Mouse (Mus musculus) kidney, embryonic 14.5 days (tissue): ENCODE results near the gene Prkcg. TPM values are rescaled to one million over a fixed set of nuclear protein-coding genes. Genes with fewer than 3 reads are reported as not detected.
A peak's percentile ranks its signal among the peaks of the same experiment; 100 is the strongest.

Experiments
- ATAC-seq: fragments of 200-750 bp; cut with Nextera tagmentation; 2 replicates; pipeline ENCODE4 v1.8.0; 2017; ENCODE audit warnings: moderate number of reproducible peaks, mild to moderate bottlenecking, moderate TSS enrichment, moderate library complexity; ENCODE audit not compliant: low FRiP score, low TSS enrichment
- H3K27ac ChIP-seq: fragments of 300-500 bp; sonication (generic); 2 replicates; pipeline ENCODE4 v1.5.1; 2014; ENCODE audit warnings: low read depth, mild to moderate bottlenecking, low read length, moderate library complexity, mixed read lengths
- H3K27me3 ChIP-seq: fragments of 300-500 bp; sonication (generic); 2 replicates; pipeline ENCODE4 v1.6.1; 2014; ENCODE audit warnings: mild to moderate bottlenecking, low read length; ENCODE audit not compliant: control insufficient read depth, insufficient read depth
- H3K36me3 ChIP-seq: fragments of 300-500 bp; sonication (generic); 2 replicates; pipeline ENCODE4 v1.6.1; 2014; ENCODE audit warnings: low read length, mixed read lengths; ENCODE audit not compliant: control insufficient read depth, insufficient read depth
- H3K4me1 ChIP-seq: fragments of 300-500 bp; sonication (generic); 2 replicates; pipeline ENCODE4 v1.6.1; 2014; ENCODE audit warnings: low read length, mixed read lengths; ENCODE audit not compliant: control insufficient read depth, insufficient read depth
- H3K4me2 ChIP-seq: fragments of 300-500 bp; sonication (generic); replicated peaks from 2 replicates; pipeline ENCODE4 v1.6.1; 2014; ENCODE audit warnings: low read depth, mild to moderate bottlenecking, low read length
- H3K4me3 ChIP-seq: fragments of 300-500 bp; sonication (generic); 2 replicates; pipeline ENCODE4 v1.5.1; 2014; ENCODE audit warnings: mild to moderate bottlenecking, low read length
- H3K9ac ChIP-seq: fragments of 300-500 bp; sonication (generic); 2 replicates; pipeline ENCODE4 v1.6.1; 2014; ENCODE audit warnings: low read depth, mild to moderate bottlenecking, low read length, moderate library complexity
- H3K9me3 ChIP-seq: fragments of 300-500 bp; sonication (generic); 2 replicates; pipeline ENCODE4 v1.6.1; 2016; ENCODE audit warnings: low read length; ENCODE audit not compliant: control insufficient read depth
- WGBS: fragments of 180-500 bp; shearing (Covaris S2); extraction: QIAGEN DNeasy Blood & Tissue Kit; methylation state at CpG from one replicate; pipeline ENCODE4 v1.1.7; 2014; 5-methylcytosine and 5-hydroxymethylcytosine counted together
- polyA plus RNA-seq: library from polyadenylated mRNA; unstranded; fragments of >200 nt; fragmentation: Nextera tagmentation; extraction: Ambion mirVana; gene quantifications from 2 replicates; pipeline ENCODE4 v1.2.1, GENCODE M21; 2014

The Prkcg gene
- 0.10 and 0.28 TPM in 2 replicates for polyA plus RNA-seq

DNA sequence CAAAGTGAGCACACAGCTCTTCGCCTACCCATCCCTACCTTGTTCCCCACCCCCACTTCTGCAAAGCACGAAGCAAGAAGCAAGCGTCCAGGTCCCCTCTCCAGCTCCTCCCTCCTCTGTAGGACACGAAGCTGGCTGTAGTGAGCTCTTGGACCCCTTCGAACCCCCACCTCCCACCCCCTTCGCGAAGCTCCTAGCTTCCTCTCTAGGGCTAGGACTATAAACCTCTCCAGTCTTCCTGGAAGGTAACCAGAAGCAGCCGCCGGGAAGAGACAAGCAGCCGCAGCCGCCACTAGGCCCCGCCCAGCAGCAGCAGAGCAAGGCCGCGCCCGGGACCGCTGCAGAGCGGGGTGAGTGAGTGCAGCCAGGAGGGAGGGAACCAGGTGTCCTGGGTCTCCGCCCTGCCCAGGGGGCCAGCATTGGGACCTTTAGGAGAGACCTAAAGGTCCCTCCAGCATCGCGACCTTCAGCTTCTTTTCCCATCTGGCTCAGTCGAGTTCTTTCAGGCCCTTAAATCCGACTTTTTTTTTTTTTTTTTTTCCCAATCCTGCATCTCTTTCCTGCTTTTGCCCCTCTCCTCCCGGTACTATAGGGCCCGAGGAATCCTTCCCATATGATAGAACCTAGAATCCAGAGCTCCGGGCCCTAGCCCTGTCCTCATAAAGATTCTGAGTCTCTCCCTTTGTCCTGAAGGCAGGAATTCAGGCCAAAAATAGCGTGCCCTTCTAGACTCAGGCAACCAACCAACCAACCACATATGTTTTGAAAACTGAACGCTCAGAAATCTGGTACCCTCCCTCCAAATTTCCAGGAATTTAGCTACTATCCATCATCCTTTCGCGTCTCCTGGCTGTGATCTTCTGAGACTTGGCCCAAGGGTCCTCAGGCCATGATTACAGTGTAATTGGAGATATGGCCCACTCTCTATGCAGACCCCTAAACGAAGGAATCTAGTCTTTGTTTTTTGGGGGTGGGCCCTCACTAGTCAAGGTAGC, at the start of gene Prkcg, which contains the start of gene Myadm:
TSS of gene Prkcg (plus strand) at position 204 of the 995 bp plus-strand sequence.
TSS of gene Myadm (plus strand) at position 105 of the 995 bp plus-strand sequence.
- Histone ChIP-seq H3K4me3 (peak within 1 kb of the TSS; percentile 48), H3K36me3 (no peaks in the 10 kb centered on the region), H3K9me3 (no peaks in the 10 kb centered on the region), H3K4me2 (peak within 1 kb of the TSS; percentile 74), H3K27ac (peak within 1 kb of the TSS; percentile 71), H3K9ac (peak within 1 kb of the TSS; percentile 68), H3K4me1 (peaks cover 12% of the 10 kb centered on the region; the same call in 1 of the 2 replicates), H3K27me3 (no peaks in the 10 kb centered on the region)
- 1% methylated on average over 30 of the region's 30 CpGs for WGBS
- peak; percentile 11; the same call in 1 of the 2 replicates for ATAC-seq

DNA sequence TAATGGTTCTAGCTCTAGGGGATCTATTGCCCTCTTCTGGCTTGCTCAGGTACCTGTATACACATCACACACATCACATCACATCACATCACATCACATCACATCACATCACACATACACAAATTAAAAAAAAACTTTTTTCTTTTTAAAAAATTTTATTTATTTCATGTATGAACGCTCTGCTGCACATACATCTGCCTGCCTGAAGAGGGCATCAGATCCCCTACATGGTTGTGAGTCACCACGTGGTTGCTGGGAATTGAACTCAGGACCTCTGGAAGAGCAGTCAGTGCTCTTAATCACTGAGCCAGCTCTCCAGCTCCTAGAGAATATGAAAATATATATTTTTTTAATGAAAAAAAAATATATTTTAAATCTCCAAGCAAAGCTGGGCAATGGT, 49.8 kb upstream of the Prkcg start:
- ATAC-seq: no peak
- Histone ChIP-seq H3K9me3 (no peaks in the 10 kb centered on the region), H3K9ac (no peak overlapping the region), H3K4me2 (no peak overlapping the region), H3K4me1 (no peaks in the 10 kb centered on the region), H3K27me3 (no peaks in the 10 kb centered on the region), H3K36me3 (no peaks in the 10 kb centered on the region), H3K4me3 (no peak overlapping the region), H3K27ac (no peak overlapping the region)
- 78% methylated on average over 2 of the region's 2 CpGs for WGBS

DNA sequence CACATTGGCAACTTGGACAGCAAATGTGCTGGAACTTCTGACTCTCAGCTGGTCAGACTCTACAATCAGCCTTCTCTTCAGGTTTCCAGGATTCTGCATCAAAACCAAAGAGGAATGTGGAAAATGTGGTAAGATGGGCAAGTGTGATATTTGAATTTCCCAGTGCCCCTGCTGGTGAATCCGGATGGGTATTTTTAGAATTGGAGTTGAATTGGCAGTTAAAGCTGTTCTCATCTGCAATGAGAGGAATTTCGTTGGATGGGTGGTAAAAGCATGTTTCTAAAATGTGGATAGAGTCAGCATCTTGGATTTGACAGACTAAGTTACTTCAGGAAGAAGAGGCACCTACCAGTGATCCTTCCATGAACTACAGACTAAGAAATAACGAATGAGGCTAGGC, 28.3 kb upstream of the Prkcg start:
- no peak for ATAC-seq
- no peaks in the 10 kb centered on the region for H3K4me1 ChIP-seq
- no peak overlapping the region for H3K4me2 ChIP-seq
- no peak overlapping the region for H3K9ac ChIP-seq
- H3K4me3 ChIP-seq: no peak overlapping the region
- no peak overlapping the region for H3K27ac ChIP-seq
- H3K36me3 ChIP-seq: no peaks in the 10 kb centered on the region
- H3K27me3 ChIP-seq: no peaks in the 10 kb centered on the region
- 69% methylated on average over 3 of the region's 3 CpGs for WGBS
- no peaks in the 10 kb centered on the region for H3K9me3 ChIP-seq

DNA sequence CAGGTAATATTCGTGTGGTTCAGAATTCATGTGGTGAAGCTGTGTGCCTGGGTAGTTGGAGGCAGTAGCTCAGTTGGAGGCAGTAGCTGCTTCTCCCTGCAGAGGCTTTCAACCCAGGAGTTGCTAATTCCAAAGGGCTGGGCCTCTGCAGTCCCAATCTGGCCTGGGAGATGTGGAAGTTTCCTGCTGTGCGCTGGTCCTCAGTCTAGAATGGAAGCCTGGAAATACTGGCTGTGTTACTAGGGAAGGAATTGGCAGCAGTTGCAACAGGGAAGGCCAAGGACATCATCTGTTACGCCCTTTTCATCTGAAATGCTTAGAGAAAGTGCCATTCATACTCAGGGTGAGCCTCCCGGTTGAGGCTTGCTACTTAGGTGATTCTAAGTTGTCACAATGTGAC, 27.5 kb upstream of the Prkcg start:
- no peak overlapping the region for H3K4me2 ChIP-seq
- no peaks in the 10 kb centered on the region for H3K27me3 ChIP-seq
- no peak overlapping the region for H3K4me3 ChIP-seq
- no peaks in the 10 kb centered on the region for H3K4me1 ChIP-seq
- no peak for ATAC-seq
- WGBS: 71% methylated on average over 4 of the region's 4 CpGs
- no peak overlapping the region for H3K9ac ChIP-seq
- H3K36me3 ChIP-seq: no peaks in the 10 kb centered on the region
- no peaks in the 10 kb centered on the region for H3K9me3 ChIP-seq
- no peak overlapping the region for H3K27ac ChIP-seq

DNA sequence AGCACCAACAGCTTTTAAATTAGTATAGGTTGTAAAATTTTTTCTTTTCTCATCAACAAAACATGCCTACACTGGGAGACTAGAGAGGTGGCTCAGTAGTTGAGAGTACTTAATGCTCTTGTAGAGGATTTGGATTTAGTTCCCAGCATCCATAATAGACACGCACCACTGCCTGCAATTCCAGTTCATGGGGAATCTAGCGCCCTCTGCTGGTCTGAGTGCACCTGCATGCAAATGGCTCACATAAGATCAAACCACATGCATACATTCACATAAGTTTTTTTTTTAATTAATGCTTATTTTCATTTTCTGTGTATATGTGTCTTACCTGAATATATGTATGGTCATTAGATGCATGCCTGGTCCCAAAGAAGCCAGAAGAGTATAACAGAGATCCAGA, 26.2 kb upstream of the Prkcg start:
- Histone ChIP-seq H3K9me3 (no peaks in the 10 kb centered on the region), H3K36me3 (no peaks in the 10 kb centered on the region), H3K27ac (no peak overlapping the region), H3K27me3 (no peaks in the 10 kb centered on the region), H3K9ac (no peak overlapping the region), H3K4me1 (no peaks in the 10 kb centered on the region), H3K4me3 (no peak overlapping the region), H3K4me2 (no peak overlapping the region)
- WGBS: 51% methylated on average over 2 of the region's 2 CpGs
- no peak for ATAC-seq

DNA sequence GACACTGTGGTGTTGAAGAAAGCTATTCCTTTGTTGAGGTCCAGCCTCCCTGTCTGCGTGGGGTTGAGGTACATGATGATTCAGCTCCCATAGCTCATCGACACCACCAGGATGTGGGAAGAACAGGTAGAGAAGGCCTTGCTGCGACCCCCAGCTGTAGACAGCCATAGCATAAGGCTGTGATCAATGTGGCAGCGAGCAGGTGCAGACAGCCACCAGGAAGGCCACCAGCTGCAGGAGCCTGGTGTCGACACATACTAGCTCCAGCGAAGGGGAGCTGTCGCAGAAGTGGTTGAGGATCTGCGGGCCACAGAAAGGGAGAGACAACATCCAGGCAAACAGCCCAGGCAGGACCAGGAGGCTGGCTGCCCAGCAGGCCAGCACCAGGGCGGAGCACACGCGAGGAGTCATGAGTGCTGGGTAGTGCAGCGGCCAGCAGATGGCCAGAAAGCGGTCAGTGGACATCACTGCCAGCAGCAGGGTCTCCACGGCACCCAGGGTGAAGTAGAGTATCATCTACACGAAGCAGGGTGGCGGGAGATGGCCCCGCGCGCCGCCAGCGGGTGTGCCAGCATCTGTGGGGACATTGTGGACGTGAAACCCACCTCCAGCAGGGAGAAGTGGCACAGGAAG, 24.5 kb upstream of the Prkcg start:
- H3K9ac ChIP-seq: no peak overlapping the region
- H3K9me3 ChIP-seq: no peaks in the 10 kb centered on the region
- WGBS: 37% methylated on average over 22 of the region's 22 CpGs
- H3K4me1 ChIP-seq: no peaks in the 10 kb centered on the region
- H3K4me3 ChIP-seq: no peak overlapping the region
- peak overlapping the region; percentile 21 for H3K4me2 ChIP-seq
- ATAC-seq: no peak
- H3K27me3 ChIP-seq: no peaks in the 10 kb centered on the region
- H3K36me3 ChIP-seq: no peaks in the 10 kb centered on the region
- H3K27ac ChIP-seq: no peak overlapping the region

DNA sequence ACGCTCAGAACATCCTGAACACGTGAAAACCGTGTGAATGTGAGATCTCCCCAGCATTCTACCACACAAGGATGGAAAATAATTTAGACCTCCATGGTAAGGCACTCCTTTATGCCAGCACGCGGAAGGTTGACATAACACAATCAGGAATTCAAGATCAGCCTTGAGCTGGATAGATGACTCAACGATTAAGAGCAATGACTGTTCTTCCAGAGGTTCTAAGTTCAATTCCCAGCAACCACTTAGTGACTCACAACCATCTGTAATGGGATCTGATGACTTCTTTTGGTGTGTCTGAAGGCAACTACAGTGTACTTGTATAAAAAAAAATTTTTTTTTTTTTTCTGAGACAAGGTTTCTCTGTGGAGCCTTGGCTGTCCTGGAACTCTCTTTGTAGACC, 23.7 kb upstream of the Prkcg start:
- no peak overlapping the region; the same call in 1 of the 2 replicates for H3K4me2 ChIP-seq

DNA sequence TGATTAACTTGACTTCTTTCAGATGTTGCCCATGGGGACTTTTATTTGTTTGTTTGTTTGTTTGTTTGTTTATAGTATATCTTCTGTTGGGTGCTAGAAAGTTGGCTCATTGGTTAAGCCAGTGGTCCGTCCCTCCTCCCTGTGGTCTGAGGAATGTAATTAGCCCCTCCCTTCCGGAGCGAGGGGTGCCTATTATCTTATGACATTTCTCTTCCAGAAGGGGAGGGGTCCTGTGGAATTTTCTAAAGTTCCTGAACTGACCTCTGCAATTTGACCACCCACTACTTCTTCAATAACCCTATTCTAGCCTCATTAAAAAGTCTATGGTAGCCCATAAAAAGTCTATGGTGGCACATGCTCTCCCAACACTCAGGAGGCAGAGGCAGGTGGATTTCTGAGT, 21.7 kb upstream of the Prkcg start:
- no peak for ATAC-seq

More for the DNA sequence above, 23.7 kb upstream of the Prkcg start:
- no peaks in the 10 kb centered on the region for H3K4me1 ChIP-seq
- H3K9me3 ChIP-seq: no peaks in the 10 kb centered on the region
- no peak for ATAC-seq
- H3K9ac ChIP-seq: no peak overlapping the region
- no peaks in the 10 kb centered on the region for H3K36me3 ChIP-seq
- no peaks in the 10 kb centered on the region for H3K27me3 ChIP-seq
- H3K4me3 ChIP-seq: no peak overlapping the region
- 72% methylated on average over 6 of the region's 6 CpGs for WGBS
- no peak overlapping the region for H3K27ac ChIP-seq

DNA sequence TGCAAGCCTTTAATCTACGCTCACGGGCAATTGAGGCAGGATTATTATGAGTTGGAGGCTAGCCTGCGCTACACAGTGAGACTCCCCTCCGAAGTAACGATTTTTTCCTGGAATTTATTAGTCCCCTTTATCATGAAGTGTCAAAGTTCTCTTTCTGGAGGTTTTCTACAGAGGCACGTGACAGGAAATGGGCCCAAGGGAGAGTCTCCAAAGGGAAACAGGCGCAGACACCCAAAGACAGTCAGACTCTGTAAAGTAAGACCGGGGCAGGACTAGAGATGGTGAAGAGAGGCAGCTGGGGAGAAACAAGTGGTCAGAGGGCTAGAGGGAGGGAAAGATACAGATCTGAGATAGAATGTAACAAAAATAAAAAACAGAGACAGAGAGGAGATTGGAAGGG, 21.1 kb upstream of the Prkcg start:
- H3K36me3 ChIP-seq: no peaks in the 10 kb centered on the region
- WGBS: 57% methylated on average over 8 of the region's 8 CpGs
- no peak overlapping the region for H3K4me3 ChIP-seq
- no peaks in the 10 kb centered on the region for H3K9me3 ChIP-seq
- no peak for ATAC-seq
- H3K4me2 ChIP-seq: no peak overlapping the region
- no peak overlapping the region for H3K27ac ChIP-seq
- no peaks in the 10 kb centered on the region for H3K27me3 ChIP-seq
- no peaks in the 10 kb centered on the region for H3K4me1 ChIP-seq
- H3K9ac ChIP-seq: no peak overlapping the region

More for the DNA sequence above, 21.7 kb upstream of the Prkcg start:
- 80% methylated on average over 3 of the region's 3 CpGs for WGBS
- H3K36me3 ChIP-seq: no peaks in the 10 kb centered on the region
- H3K9ac ChIP-seq: no peak overlapping the region
- H3K27ac ChIP-seq: no peak overlapping the region
- no peaks in the 10 kb centered on the region for H3K27me3 ChIP-seq
- H3K4me3 ChIP-seq: no peak overlapping the region
- no peaks in the 10 kb centered on the region for H3K9me3 ChIP-seq
- no peaks in the 10 kb centered on the region for H3K4me1 ChIP-seq
- no peak overlapping the region for H3K4me2 ChIP-seq
